Mouse (Mus musculus) hindbrain, embryonic 14.5 days (tissue): Measurements from ENCODE around the gene Cib4. TPM values are rescaled to one million over a fixed set of nuclear protein-coding genes. Genes with fewer than 3 reads are reported as not detected.

Source experiments
- ATAC-seq: fragments of 200-750 bp; cut with Nextera tagmentation; 2 replicates; pipeline ENCODE4 v1.8.0; 2017; ENCODE audit warnings: moderate number of reproducible peaks, mild to moderate bottlenecking, moderate TSS enrichment, moderate library complexity; ENCODE audit not compliant: low FRiP score
- DNase-seq: peaks from one replicate; pipeline ENCODE4 v3.0.0-alpha.2; 2015; ENCODE audit warnings: low spot score
- H3K27ac ChIP-seq: fragments of 300-500 bp; sonication (generic); 2 replicates; pipeline ENCODE4 v1.5.1; 2014; ENCODE audit warnings: mild to moderate bottlenecking, moderate library complexity
- H3K27me3 ChIP-seq: fragments of 300-500 bp; sonication (generic); 2 replicates; pipeline ENCODE4 v1.6.1; 2014; ENCODE audit warnings: mild to moderate bottlenecking, low read length, mixed read lengths; ENCODE audit not compliant: control insufficient read depth, insufficient read depth
- H3K36me3 ChIP-seq: fragments of 300-500 bp; sonication (generic); replicated peaks from 2 replicates; pipeline ENCODE4 v1.6.1; 2014; ENCODE audit not compliant: control insufficient read depth, insufficient read depth
- H3K4me1 ChIP-seq: fragments of 300-500 bp; sonication (generic); replicated peaks from 2 replicates; pipeline ENCODE4 v1.6.1; 2014; ENCODE audit warnings: antibody characterized with exemption, low read length, mixed read lengths; ENCODE audit not compliant: control insufficient read depth, insufficient read depth
- H3K4me2 ChIP-seq: fragments of 300-500 bp; sonication (generic); replicated peaks from 2 replicates; pipeline ENCODE4 v1.6.1; 2014; ENCODE audit warnings: mild to moderate bottlenecking, moderate library complexity
- H3K4me3 ChIP-seq: fragments of 300-500 bp; sonication (generic); replicated peaks from 2 replicates; pipeline ENCODE4 v1.5.1; 2014; ENCODE audit warnings: mild to moderate bottlenecking, low read length
- H3K9ac ChIP-seq: fragments of 300-500 bp; sonication (generic); 2 replicates; pipeline ENCODE4 v1.6.1; 2014
- H3K9me3 ChIP-seq: fragments of 300-500 bp; sonication (generic); 2 replicates; pipeline ENCODE4 v1.6.1; 2016; ENCODE audit warnings: low read length; ENCODE audit not compliant: control insufficient read depth
- WGBS: fragments of 180-500 bp; shearing (Covaris S2); extraction: QIAGEN DNeasy Blood & Tissue Kit; methylation state at CpG from one replicate; pipeline ENCODE4 v1.1.7; 2014; 5-methylcytosine and 5-hydroxymethylcytosine counted together
- polyA plus RNA-seq: library from polyadenylated mRNA; unstranded; fragments of >200 nt; fragmentation: Nextera tagmentation; extraction: Ambion mirVana; gene quantifications from 2 replicates; pipeline ENCODE4 v1.2.1, GENCODE M21; 2014

Cib4 gene
- polyA plus RNA-seq, 1 experiment from 2014 or later: not detected

GRCm38 (mm10) chr5:30577251-30577650 lies 31.6 kb upstream of the Cib4 start:
- Histone ChIP-seq H3K27ac (no peak overlapping the region), H3K27me3 (no peaks in the 10 kb centered on the region), H3K4me3 (no peak overlapping the region), H3K4me1 (no peaks in the 10 kb centered on the region), H3K9ac (no peak overlapping the region), H3K36me3 (no peaks in the 10 kb centered on the region), H3K4me2 (no peak overlapping the region), H3K9me3 (no peaks in the 10 kb centered on the region)
- ATAC-seq: no peak
- WGBS: 71% methylated on average over 9 of the region's 9 CpGs
- DNase-seq: no peak

GRCm38 (mm10) chr5:30576233-30576632 lies 30.6 kb upstream of the Cib4 start:
- DNase-seq (no peak), ATAC-seq (no peak)
- Histone ChIP-seq H3K27me3 (no peaks in the 10 kb centered on the region), H3K4me1 (no peaks in the 10 kb centered on the region), H3K9ac (no peak overlapping the region), H3K27ac (no peak overlapping the region), H3K4me3 (no peak overlapping the region), H3K9me3 (no peaks in the 10 kb centered on the region), H3K36me3 (no peaks in the 10 kb centered on the region), H3K4me2 (no peak overlapping the region)
- WGBS: 95% methylated on average over 7 of the region's 7 CpGs

GRCm38 (mm10) chr5:30574367-30574766 lies 28.7 kb upstream of the Cib4 start:
- Histone ChIP-seq H3K4me2 (no peak overlapping the region), H3K9ac (no peak overlapping the region), H3K36me3 (no peaks in the 10 kb centered on the region), H3K27me3 (no peaks in the 10 kb centered on the region), H3K9me3 (no peaks in the 10 kb centered on the region), H3K27ac (no peak overlapping the region), H3K4me3 (no peak overlapping the region), H3K4me1 (no peaks in the 10 kb centered on the region)
- DNase-seq (no peak), ATAC-seq (no peak)
- 88% methylated on average over 8 of the region's 8 CpGs for WGBS

- DNase-seq: no peak
- Histone ChIP-seq H3K9me3 (no peaks in the 10 kb centered on the region), H3K36me3 (no peaks in the 10 kb centered on the region), H3K27me3 (no peaks in the 10 kb centered on the region), H3K4me3 (no peak overlapping the region), H3K4me1 (no peaks in the 10 kb centered on the region), H3K9ac (no peak overlapping the region), H3K27ac (no peak overlapping the region), H3K4me2 (no peak overlapping the region)
- 76% methylated on average over 5 of the region's 5 CpGs for WGBS
- no peak for ATAC-seq
These were observed 26.2 kb upstream of the Cib4 start for GRCm38 (mm10) chr5:30571820-30572219.

GRCm38 (mm10) chr5:30568479-30568878 lies 22.8 kb upstream of the Cib4 start:
- Histone ChIP-seq H3K9me3 (no peaks in the 10 kb centered on the region), H3K27me3 (no peaks in the 10 kb centered on the region), H3K36me3 (no peaks in the 10 kb centered on the region), H3K4me1 (no peaks in the 10 kb centered on the region), H3K9ac (no peak overlapping the region), H3K4me2 (no peak overlapping the region), H3K27ac (no peak overlapping the region), H3K4me3 (no peak overlapping the region)
- DNase-seq: no peak
- WGBS: 93% methylated on average over 1 of the region's 1 CpGs
- no peak for ATAC-seq

- H3K4me3 ChIP-seq: no peak overlapping the region
- H3K27me3 ChIP-seq: no peaks in the 10 kb centered on the region
- no peak overlapping the region for H3K27ac ChIP-seq
- DNase-seq: no peak
- no peak for ATAC-seq
- H3K9me3 ChIP-seq: no peaks in the 10 kb centered on the region; the same call in 1 of the 2 replicates
- no peaks in the 10 kb centered on the region for H3K4me1 ChIP-seq
- no peak overlapping the region for H3K9ac ChIP-seq
- H3K36me3 ChIP-seq: no peaks in the 10 kb centered on the region
- WGBS: 47% methylated on average over 3 of the region's 3 CpGs
- H3K4me2 ChIP-seq: no peak overlapping the region
These were observed 14.4 kb upstream of the Cib4 start for GRCm38 (mm10) chr5:30559986-30560493.

GRCm38 (mm10) chr5:30559421-30559820 lies 13.8 kb upstream of the Cib4 start:
- DNase-seq: no peak
- H3K4me3 ChIP-seq: no peak overlapping the region
- H3K4me2 ChIP-seq: no peak overlapping the region
- no peak for ATAC-seq
- WGBS: 90% methylated on average over 3 of the region's 3 CpGs
- no peaks in the 10 kb centered on the region for H3K4me1 ChIP-seq
- H3K27ac ChIP-seq: no peak overlapping the region
- H3K27me3 ChIP-seq: no peaks in the 10 kb centered on the region
- no peak overlapping the region for H3K9ac ChIP-seq
- H3K9me3 ChIP-seq: no peaks in the 10 kb centered on the region; the same call in 1 of the 2 replicates
- no peaks in the 10 kb centered on the region for H3K36me3 ChIP-seq

- H3K4me2 ChIP-seq: no peak overlapping the region
- no peaks in the 10 kb centered on the region for H3K36me3 ChIP-seq
- no peak overlapping the region for H3K4me3 ChIP-seq
- ATAC-seq: no peak
- no peaks in the 10 kb centered on the region for H3K4me1 ChIP-seq
- H3K9ac ChIP-seq: no peak overlapping the region
- WGBS: 85% methylated on average over 3 of the region's 3 CpGs
- no peak for DNase-seq
- H3K27me3 ChIP-seq: no peaks in the 10 kb centered on the region
- no peaks in the 10 kb centered on the region; the same call in 1 of the 2 replicates for H3K9me3 ChIP-seq
- no peak overlapping the region for H3K27ac ChIP-seq
These were observed 10.6 kb upstream of the Cib4 start for GRCm38 (mm10) chr5:30556284-30556683.

- Histone ChIP-seq H3K27me3 (no peaks in the 10 kb centered on the region), H3K9ac (no peak overlapping the region), H3K9me3 (no peaks in the 10 kb centered on the region), H3K36me3 (no peaks in the 10 kb centered on the region), H3K4me3 (no peak overlapping the region), H3K4me2 (no peak overlapping the region), H3K27ac (no peak overlapping the region), H3K4me1 (no peaks in the 10 kb centered on the region)
- DNase-seq (no peak), ATAC-seq (no peak)
- WGBS: 75% methylated on average over 8 of the region's 8 CpGs
These were observed 9.3 kb upstream of the Cib4 start for GRCm38 (mm10) chr5:30554981-30555380.

GRCm38 (mm10) chr5:30553936-30554335 lies 8.3 kb upstream of the Cib4 start:
- no peak for ATAC-seq
- Histone ChIP-seq H3K4me1 (no peaks in the 10 kb centered on the region), H3K36me3 (no peaks in the 10 kb centered on the region), H3K27me3 (no peaks in the 10 kb centered on the region), H3K4me3 (no peak overlapping the region), H3K9me3 (no peaks in the 10 kb centered on the region), H3K4me2 (no peak overlapping the region), H3K9ac (no peak overlapping the region), H3K27ac (no peak overlapping the region)
- DNase-seq: no peak
- WGBS: 92% methylated on average over 13 of the region's 13 CpGs
